Mouse (Mus musculus): Measurements from ENCODE around the gene Lrrc66.

DNA sequence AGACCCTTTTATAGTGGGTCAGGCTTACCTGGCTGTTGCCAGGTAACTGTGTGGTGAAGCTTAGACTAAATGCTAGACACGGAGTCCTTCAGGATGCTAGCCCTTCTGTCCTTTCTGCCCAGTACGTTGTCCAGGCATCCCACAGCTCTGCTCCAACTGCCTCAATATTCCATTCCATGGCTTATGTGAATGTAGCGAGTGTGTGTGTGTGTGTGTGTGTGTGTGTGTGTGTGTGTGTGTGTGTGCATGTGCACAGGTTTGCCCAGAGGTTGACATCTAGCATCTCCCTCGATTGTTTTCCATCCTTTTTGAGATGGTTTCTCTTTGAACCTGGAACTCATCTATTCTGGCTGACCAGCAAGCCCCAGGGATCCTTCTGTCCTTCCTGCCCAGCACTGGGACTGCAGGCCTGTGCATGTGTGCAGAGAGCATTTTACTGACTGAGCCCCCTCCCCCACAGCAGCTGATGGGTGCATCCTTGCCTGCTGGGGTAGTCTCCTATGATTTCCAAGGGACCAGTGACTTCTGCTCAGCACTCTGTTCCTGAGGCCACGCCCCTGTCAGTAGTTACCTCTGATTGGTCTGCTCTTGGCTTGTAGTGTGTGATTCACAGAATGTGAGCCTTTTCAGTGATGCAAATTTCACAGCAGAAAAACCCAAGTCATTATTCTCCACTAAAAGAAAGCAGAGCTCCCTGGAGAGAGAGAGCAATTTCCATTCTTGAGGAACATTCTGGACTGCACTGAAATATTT lies 33.2 kb downstream of the Lrrc66 start:
- TF ChIP-seq CHD2 (IDR thresholded peaks at IDR 0.05; ENCODE audit: low read depth, low read length) = no peak
- TF ChIP-seq MAFK (IDR thresholded peaks at IDR 0.05; ENCODE audit: insufficient read depth, low read depth, low read length) = no peak

Data from ES-E14 (cell line).